Mouse (Mus musculus) limb, embryonic 13.5 days (tissue): ENCODE results near the gene Arhgdig. TPM values are rescaled to one million over a fixed set of nuclear protein-coding genes. Genes with fewer than 3 reads are reported as not detected.
A peak's percentile ranks its signal among the peaks of the same experiment; 100 is the strongest.

Source experiments
- ATAC-seq: fragments of 200-750 bp; cut with Nextera tagmentation; 2 replicates; pipeline ENCODE4 v1.8.0; 2017; ENCODE audit warnings: low read depth, moderate number of reproducible peaks, moderate TSS enrichment; ENCODE audit not compliant: low FRiP score
- H3K27ac ChIP-seq: fragments of 300-500 bp; sonication (generic); 2 replicates; pipeline ENCODE4 v1.5.1; 2015; ENCODE audit warnings: inconsistent platforms, mild to moderate bottlenecking, moderate library complexity
- H3K27me3 ChIP-seq: fragments of 300-500 bp; sonication (generic); 2 replicates; pipeline ENCODE4 v1.6.1; 2015; ENCODE audit warnings: mild to moderate bottlenecking, inconsistent platforms
- H3K36me3 ChIP-seq: fragments of 300-500 bp; sonication (generic); 2 replicates; pipeline ENCODE4 v1.6.1; 2015; ENCODE audit warnings: inconsistent platforms, mild to moderate bottlenecking, moderate library complexity
- H3K4me1 ChIP-seq: fragments of 300-500 bp; sonication (generic); 2 replicates; pipeline ENCODE4 v1.6.1; 2015; ENCODE audit warnings: inconsistent platforms
- H3K4me2 ChIP-seq: fragments of 300-500 bp; sonication (generic); replicated peaks from 2 replicates; pipeline ENCODE4 v1.6.1; 2015; ENCODE audit warnings: inconsistent platforms, mild to moderate bottlenecking, moderate library complexity
- H3K4me3 ChIP-seq: fragments of 300-500 bp; sonication (generic); 2 replicates; pipeline ENCODE4 v1.5.1; 2015; ENCODE audit warnings: moderate library complexity, mild to moderate bottlenecking, inconsistent platforms
- H3K9ac ChIP-seq: fragments of 300-500 bp; sonication (generic); 2 replicates; pipeline ENCODE4 v1.6.1; 2015; ENCODE audit warnings: mild to moderate bottlenecking, inconsistent platforms
- H3K9me3 ChIP-seq: fragments of 300-500 bp; sonication (generic); 2 replicates; pipeline ENCODE4 v1.6.1; 2016; ENCODE audit warnings: inconsistent platforms
- WGBS: fragments of 180-500 bp; shearing (Covaris S2); methylation state at CpG from one replicate; pipeline ENCODE4 v1.1.7; 2015; 5-methylcytosine and 5-hydroxymethylcytosine counted together
- polyA plus RNA-seq: library from polyadenylated mRNA; unstranded; fragments of >200 nt; fragmentation: Nextera tagmentation; extraction: Ambion mirVana; gene quantifications from 2 replicates; pipeline ENCODE4 v1.2.1, GENCODE M21; 2015

The Arhgdig gene
- 7.1 and 8.1 TPM in 2 replicates for polyA plus RNA-seq

GRCm38 (mm10) chr17:26207686-26208085 is at the start of gene Arhgdig:
TSS of gene Arhgdig (minus strand) at chr17:26207786.
- H3K4me2 ChIP-seq = no peak within 1 kb of the TSS
- H3K9ac ChIP-seq = no peak within 1 kb of the TSS
- H3K9me3 ChIP-seq = no peaks in the 10 kb centered on the region
- WGBS = 88% methylated on average over 12 of the region's 12 CpGs
- H3K27ac ChIP-seq = no peak within 1 kb of the TSS
- no peak for ATAC-seq
- peaks cover 5% of the 10 kb centered on the region; the same call in 1 of the 2 replicates for H3K36me3 ChIP-seq
- no peak within 1 kb of the TSS for H3K4me3 ChIP-seq
- H3K4me1 ChIP-seq = peaks cover 16% of the 10 kb centered on the region
- peaks cover 36% of the 10 kb centered on the region for H3K27me3 ChIP-seq

GRCm38 (mm10) chr17:26255313-26255712 is 47.7 kb upstream of the Arhgdig start:
- Histone ChIP-seq H3K4me1 (peaks cover 13% of the 10 kb centered on the region), H3K9ac (no peak overlapping the region), H3K4me3 (no peak overlapping the region), H3K27ac (no peak overlapping the region), H3K36me3 (peaks cover 40% of the 10 kb centered on the region), H3K4me2 (no peak overlapping the region), H3K9me3 (no peaks in the 10 kb centered on the region), H3K27me3 (no peaks in the 10 kb centered on the region)
- no peak for ATAC-seq
- 97% methylated on average over 7 of the region's 7 CpGs for WGBS

- Histone ChIP-seq H3K4me1 (peaks cover 13% of the 10 kb centered on the region), H3K9me3 (no peaks in the 10 kb centered on the region), H3K4me2 (peak overlapping the region; percentile 64), H3K27me3 (no peaks in the 10 kb centered on the region), H3K4me3 (peak overlapping the region; percentile 94), H3K36me3 (peaks cover 23% of the 10 kb centered on the region), H3K27ac (peak overlapping the region; percentile 98), H3K9ac (peak overlapping the region; percentile 98)
- ATAC-seq = no peak
- WGBS = under 1% methylated on average over 24 of the region's 24 CpGs
Measured at GRCm38 (mm10) chr17:26253399-26253798, 45.8 kb upstream of the Arhgdig start.

GRCm38 (mm10) chr17:26252539-26253251 is 45.1 kb upstream of the Arhgdig start, which contains the start of gene Luc7l:
TSS of gene Luc7l (plus strand) at chr17:26252896.
- ATAC-seq = peak; percentile 94
- Histone ChIP-seq H3K36me3 (peaks cover 16% of the 10 kb centered on the region), H3K4me3 (peak within 1 kb of the TSS; percentile 94), H3K4me1 (peaks cover 13% of the 10 kb centered on the region), H3K9ac (peak within 1 kb of the TSS; percentile 98), H3K27me3 (0 out of 2 replicates have a peak, but pooled peaks cover 3% of the 10 kb centered on the region), H3K9me3 (no peaks in the 10 kb centered on the region), H3K27ac (peak within 1 kb of the TSS; percentile 98), H3K4me2 (peak within 1 kb of the TSS; percentile 64)
- WGBS = under 1% methylated on average over 43 of the region's 43 CpGs

DNA sequence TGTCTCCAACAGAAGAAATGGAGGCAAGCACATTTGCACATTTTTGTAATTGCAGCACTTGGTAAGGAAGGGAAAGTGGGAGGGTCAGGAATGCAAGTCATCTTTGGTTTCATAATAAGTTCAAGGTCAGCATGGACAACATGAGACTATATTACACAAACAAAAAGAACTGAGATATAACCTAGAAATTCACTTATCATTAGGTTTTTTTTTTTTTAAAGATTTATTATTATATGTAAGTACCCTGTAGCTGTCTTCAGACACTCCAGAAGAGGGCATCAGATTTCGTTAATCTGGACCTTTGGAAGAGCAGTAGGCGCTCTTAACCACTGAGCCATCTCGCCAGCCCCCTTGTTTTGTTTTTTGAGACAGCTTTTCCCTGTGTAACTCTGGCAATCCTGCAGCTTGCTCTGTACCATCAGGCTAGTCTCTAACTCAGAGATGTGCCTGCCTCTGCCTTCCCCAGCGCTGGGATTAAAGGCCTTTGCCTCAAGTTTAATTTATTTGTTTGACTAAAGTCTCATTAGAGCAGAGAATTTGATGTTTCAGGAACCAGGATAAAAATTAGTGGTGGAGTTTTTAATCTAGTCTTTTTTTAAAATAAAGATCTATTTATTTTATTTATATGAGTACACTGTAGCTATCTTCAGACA is 44.4 kb upstream of the Arhgdig start:
- peak overlapping the region; percentile 98; the same call in 1 of the 2 replicates for H3K9ac ChIP-seq
- H3K9me3 ChIP-seq = no peaks in the 10 kb centered on the region
- H3K27me3 ChIP-seq = 0 out of 2 replicates have a peak, but pooled peaks cover 3% of the 10 kb centered on the region
- peak overlapping the region; percentile 98; the same call in 1 of the 2 replicates for H3K27ac ChIP-seq
- H3K4me1 ChIP-seq = peaks cover 13% of the 10 kb centered on the region
- peak overlapping the region; percentile 94 for H3K4me3 ChIP-seq
- no peak for ATAC-seq
- WGBS = 53% methylated on average over 4 of the region's 4 CpGs
- H3K4me2 ChIP-seq = peak overlapping the region; percentile 64
- H3K36me3 ChIP-seq = peaks cover 9% of the 10 kb centered on the region

DNA sequence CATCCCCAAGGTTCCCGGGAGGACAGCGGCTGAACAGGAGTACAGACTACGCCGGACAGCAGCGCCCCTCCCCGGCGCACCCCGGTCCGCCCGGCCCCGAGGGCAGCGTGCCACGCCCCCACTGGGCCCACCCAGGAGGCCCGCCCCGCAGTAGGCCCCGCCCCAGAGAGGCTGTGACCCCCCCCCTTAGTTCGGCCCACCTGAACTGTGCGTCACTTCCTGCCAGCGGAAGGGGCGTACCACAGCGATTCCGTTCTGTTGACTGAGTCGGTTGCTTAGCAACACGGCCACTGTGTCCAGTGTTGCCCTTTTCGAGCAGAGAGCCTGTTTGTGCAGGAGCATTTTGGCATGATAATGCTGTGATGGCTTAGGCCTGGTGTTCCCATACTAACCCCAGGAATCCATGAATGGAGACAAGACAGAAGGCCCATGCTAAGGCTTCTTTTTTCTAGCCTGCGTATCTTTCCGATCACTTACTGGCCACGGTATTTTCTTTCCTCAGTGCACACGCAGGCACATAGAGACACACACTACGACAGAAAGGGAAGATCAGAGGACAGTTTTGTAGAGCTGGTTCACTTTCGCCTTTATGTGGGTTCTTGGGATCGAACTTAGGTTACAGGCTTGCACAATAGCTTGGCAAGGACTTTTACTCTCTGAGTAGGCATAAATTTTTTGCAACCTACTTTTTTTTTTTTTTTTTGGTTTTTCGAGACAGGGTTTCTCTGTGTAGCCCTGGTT is 36.7 kb upstream of the Arhgdig start, which contains the start of gene Fam234a:
Gene Fam234a, minus strand, starts transcription at position 142 of the 741 bp plus-strand sequence.
- WGBS = 7% methylated on average over 33 of the region's 33 CpGs
- Histone ChIP-seq H3K36me3 (no peaks in the 10 kb centered on the region), H3K4me1 (peaks cover 10% of the 10 kb centered on the region), H3K27me3 (0 out of 2 replicates have a peak, but pooled peaks cover 3% of the 10 kb centered on the region), H3K9me3 (no peaks in the 10 kb centered on the region), H3K9ac (peak within 1 kb of the TSS; percentile 76), H3K4me2 (peak within 1 kb of the TSS; percentile 81), H3K27ac (peak within 1 kb of the TSS; percentile 72; the same call in 1 of the 2 replicates), H3K4me3 (peak within 1 kb of the TSS; percentile 76)
- ATAC-seq = peak; percentile 95

- Histone ChIP-seq H3K36me3 (no peaks in the 10 kb centered on the region), H3K9ac (peak overlapping the region; percentile 76), H3K27ac (peak overlapping the region; percentile 72; the same call in 1 of the 2 replicates), H3K27me3 (0 out of 2 replicates have a peak, but pooled peaks cover 3% of the 10 kb centered on the region), H3K4me1 (peaks cover 10% of the 10 kb centered on the region), H3K4me2 (peak overlapping the region; percentile 81), H3K9me3 (no peaks in the 10 kb centered on the region), H3K4me3 (peak overlapping the region; percentile 76)
- WGBS = under 1% methylated on average over 32 of the region's 32 CpGs
- peak; percentile 85 for ATAC-seq
Measured at GRCm38 (mm10) chr17:26243471-26244100, 36.0 kb upstream of the Arhgdig start.

- H3K4me1 ChIP-seq = peaks cover 24% of the 10 kb centered on the region
- no peak overlapping the region for H3K9ac ChIP-seq
- H3K9me3 ChIP-seq = no peaks in the 10 kb centered on the region
- H3K4me2 ChIP-seq = no peak overlapping the region
- no peaks in the 10 kb centered on the region for H3K27me3 ChIP-seq
- WGBS = 77% methylated on average over 6 of the region's 6 CpGs
- H3K27ac ChIP-seq = no peak overlapping the region
- no peak for ATAC-seq
- H3K4me3 ChIP-seq = no peak overlapping the region
- no peaks in the 10 kb centered on the region for H3K36me3 ChIP-seq
Measured at GRCm38 (mm10) chr17:26240990-26241389, 33.4 kb upstream of the Arhgdig start.

DNA sequence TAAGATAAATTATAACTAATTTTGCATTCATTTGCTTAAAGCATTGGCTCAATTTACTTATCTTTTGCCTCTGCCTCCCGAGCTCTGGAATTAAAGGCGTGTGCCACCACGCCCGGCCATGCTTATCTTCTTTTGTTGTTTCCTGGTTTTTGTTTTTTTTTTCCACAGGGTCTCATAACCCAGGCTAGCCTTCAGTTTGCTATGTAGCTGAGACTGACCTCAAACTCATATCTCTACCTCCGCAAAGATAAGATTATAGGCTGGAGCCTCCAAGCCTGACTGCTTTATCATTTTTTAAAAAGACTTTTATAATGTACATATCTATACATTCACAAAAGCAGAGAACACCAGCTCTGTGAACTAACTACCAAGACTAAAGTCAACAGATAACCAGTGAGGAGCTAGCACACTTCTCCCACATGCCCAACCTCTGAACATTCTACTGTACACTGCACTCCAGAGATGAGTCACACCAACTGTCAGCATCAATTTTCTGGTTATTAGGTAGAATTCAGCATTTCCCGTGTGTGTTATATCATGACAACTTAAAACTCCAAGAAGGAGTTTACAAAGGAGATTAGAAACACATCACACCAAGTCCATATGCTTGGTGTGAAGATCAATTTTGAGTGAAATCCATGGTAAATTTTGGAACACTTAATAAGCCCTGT is 32.7 kb upstream of the Arhgdig start:
- no peak for ATAC-seq
- Histone ChIP-seq H3K9me3 (no peaks in the 10 kb centered on the region), H3K9ac (no peak overlapping the region), H3K27me3 (no peaks in the 10 kb centered on the region), H3K4me3 (no peak overlapping the region), H3K4me2 (no peak overlapping the region), H3K36me3 (no peaks in the 10 kb centered on the region), H3K4me1 (peaks cover 31% of the 10 kb centered on the region), H3K27ac (no peak overlapping the region)
- 89% methylated on average over 6 of the region's 6 CpGs for WGBS

DNA sequence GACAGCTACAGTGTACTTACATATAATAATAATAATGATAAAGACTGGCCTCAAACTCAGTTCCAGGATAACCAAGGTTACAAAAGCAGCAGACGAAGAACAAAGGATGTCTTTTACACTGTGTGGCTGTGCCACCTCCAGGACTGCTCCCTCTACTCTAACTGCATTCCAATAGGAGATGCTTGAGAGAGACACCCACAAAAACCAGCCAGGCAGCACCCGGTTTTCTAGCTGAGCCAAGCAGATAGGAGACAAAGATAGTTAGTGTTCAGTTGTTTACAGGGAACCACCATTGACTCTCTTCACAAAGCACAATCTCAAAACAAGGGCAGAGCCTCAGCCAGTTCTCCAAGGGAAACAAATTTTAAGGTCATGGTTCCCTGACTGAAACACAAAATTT is 32.0 kb upstream of the Arhgdig start:
- no peaks in the 10 kb centered on the region for H3K9me3 ChIP-seq
- ATAC-seq = no peak
- no peaks in the 10 kb centered on the region for H3K36me3 ChIP-seq
- peaks cover 35% of the 10 kb centered on the region for H3K4me1 ChIP-seq
- no peak overlapping the region for H3K4me3 ChIP-seq
- 76% methylated on average over 2 of the region's 2 CpGs for WGBS
- H3K4me2 ChIP-seq = no peak overlapping the region
- H3K27me3 ChIP-seq = no peaks in the 10 kb centered on the region
- H3K9ac ChIP-seq = no peak overlapping the region
- no peak overlapping the region for H3K27ac ChIP-seq

- 73% methylated on average over 10 of the region's 10 CpGs for WGBS
- peaks cover 4% of the 10 kb centered on the region; the same call in 1 of the 2 replicates for H3K36me3 ChIP-seq
- H3K4me2 ChIP-seq = no peak overlapping the region
- H3K9ac ChIP-seq = 0 out of 2 replicates have a peak overlapping the region, but pooled peaks have one; percentile 4
- no peaks in the 10 kb centered on the region for H3K27me3 ChIP-seq
- 0 out of 2 replicates have a peak, but pooled peaks cover 3% of the 10 kb centered on the region for H3K9me3 ChIP-seq
- H3K27ac ChIP-seq = no peak overlapping the region
- ATAC-seq = no peak
- H3K4me1 ChIP-seq = peaks cover 27% of the 10 kb centered on the region
- H3K4me3 ChIP-seq = no peak overlapping the region
Measured at GRCm38 (mm10) chr17:26237667-26238066, 30.1 kb upstream of the Arhgdig start.
